Mouse (Mus musculus) heart, adult 2 months (tissue): ENCODE data around the gene Zdhhc23.

Experiments
- CTCF ChIP-seq: fragments of 200-600 bp; IDR thresholded peaks from 2 replicates; pipeline ENCODE4 v1.8.1; 2022; ENCODE audit warnings: antibody characterized with exemption, mild to moderate bottlenecking, moderate library complexity
- EP300 ChIP-seq: fragments of 200-500 bp; IDR thresholded peaks from 2 replicates; pipeline ENCODE4 v1.6.1; 2011; ENCODE audit warnings: low read depth, low read length, control low read depth; ENCODE audit not compliant: insufficient read depth
- POLR2A ChIP-seq: fragments of 200-500 bp; IDR thresholded peaks from 2 replicates; pipeline ENCODE4 v1.6.1; 2011; ENCODE audit warnings: mild to moderate bottlenecking, low read depth, low read length, control low read depth; ENCODE audit not compliant: insufficient read depth

DNA sequence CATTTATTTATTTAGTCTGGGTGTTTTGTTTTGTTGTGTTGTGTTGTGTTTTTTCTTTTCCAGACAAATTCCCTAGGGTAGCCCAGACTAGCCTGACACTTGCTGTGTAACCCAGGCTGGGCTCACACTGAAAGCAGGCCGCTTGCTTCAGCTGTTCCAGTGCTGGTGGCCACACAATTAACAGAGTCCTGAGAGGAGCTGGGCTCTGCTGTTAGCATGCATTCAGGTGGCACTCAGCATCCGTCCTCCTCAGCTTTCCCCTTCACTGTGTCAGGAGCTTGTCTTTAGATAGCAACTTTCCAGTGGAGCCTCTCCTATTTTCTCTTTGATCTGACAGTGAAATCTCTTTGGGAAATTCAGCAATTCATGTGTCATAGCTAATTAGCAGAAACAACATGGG lies 57.6 kb downstream of the Zdhhc23 start:
- TF ChIP-seq POLR2A (no peak), CTCF (no peak), EP300 (no peak)
